In genomic region chr2:152007783-152008182, GRCm38 (mm10) we compare ENCODE assay signal across 9 mouse cellular contexts. TPM values are rescaled to one million over a fixed set of nuclear protein-coding genes. Genes with fewer than 3 reads are reported as not detected.
A peak's percentile ranks its signal among the peaks of the same experiment; 100 is the strongest.
DNase-seq lines count a peak whose midpoint lies in the region.
"Had no signal": no experiment of that assay in that cellular context is flagged by ENCODE, and none has a peak within 500 bp of the region (broad histone marks: within the 10 kb centered on the region; RNA-seq: fewer than 3 reads in every experiment).

No protein-coding gene starts in this region.

- H3K36me3 ChIP-seq in embryonic facial prominence, embryonic 10.5 days (replicated peaks) = no peaks in the 10 kb centered on the region

- peaks cover 10% of the 10 kb centered on the region for H3K4me1 ChIP-seq in embryonic facial prominence, embryonic 10.5 days

- DNase-seq in adrenal gland, adult (ENCODE audit: inconsistent age in 2 of 2, low spot score in 1 of 2) = peak; percentile 15 to 74
- no peak for DNase-seq in adrenal gland, postnatal 4 days (ENCODE audit: low spot score in 2 of 2)
- peak; percentile 41 for DNase-seq in layer of hippocampus, adult 11-12 months (ENCODE audit: low spot score)
- no peak for DNase-seq in layer of hippocampus, adult 9-11 months
- peak; percentile 34 for DNase-seq in 3T3-L1 (ENCODE audit: low read depth, low spot score)
- DNase-seq in layer of hippocampus, postnatal 10 days (ENCODE audit: low spot score in 2 of 2) = peak; percentile 58 to 59
- DNase-seq in Muller cell, postnatal 12 days (ENCODE audit: inconsistent ontology term) = no peak
- no peak for DNase-seq in embryonic facial prominence, embryonic 10.5 days (ENCODE audit: low spot score)

- H3K27ac ChIP-seq in embryonic facial prominence, embryonic 10.5 days (replicated peaks) = no peak overlapping the region

- no peak overlapping the region for H3K4me3 ChIP-seq in embryonic facial prominence, embryonic 10.5 days

- H3K27me3 ChIP-seq in embryonic facial prominence, embryonic 10.5 days (replicated peaks; ENCODE audit: low read depth, poor library complexity, severe bottlenecking) = peaks cover 7% of the 10 kb centered on the region; the same call in 1 of the 2 replicates

- no peaks in the 10 kb centered on the region for H3K9me3 ChIP-seq in embryonic facial prominence, embryonic 10.5 days

- 61% methylated on average over 10 of the region's 10 CpGs for WGBS in embryonic facial prominence, embryonic 10.5 days

RNA-seq across cellular contexts. Expression of gene Slc52a3, which starts 11.5 kb away (rescaled TPM):
- 1 to 10 TPM; 2.4 to 6.2 TPM for total RNA-seq in adrenal gland, postnatal 4 days (2021)
- total RNA-seq in layer of hippocampus, postnatal 10 days (2021) = 1 to 10 TPM; 3.1 TPM
- 0.63 and 0.80 TPM in 2 replicates for polyA plus RNA-seq in embryonic facial prominence, embryonic 10.5 days (2016; fragmentation: Nextera tagmentation; extraction: Ambion mirVana)
- total RNA-seq: granulocyte monocyte progenitor cell, adult 5-6 weeks had no signal

RNA-seq across cellular contexts. Expression of gene Fam110a, which starts 27.8 kb away (rescaled TPM):
- total RNA-seq in adrenal gland, postnatal 4 days (2021) = 10 to 100 TPM; 13.1 to 13.4 TPM
- total RNA-seq in layer of hippocampus, postnatal 10 days (2021) = 10 to 100 TPM in 1 of 2 experiments, 1 to 10 TPM in 1; 9.0 to 11.1 TPM
- 48.4 and 55.0 TPM in 2 replicates for polyA plus RNA-seq in embryonic facial prominence, embryonic 10.5 days (2016; fragmentation: Nextera tagmentation; extraction: Ambion mirVana)

Comparison
In these comparisons a context has a peak if more than half of its experiments do, and no peak if none do; other contexts are left out.
1. DNase-seq: peak in adrenal gland, adult (2 of 2), layer of hippocampus, adult 11-12 months (single experiment), 3T3-L1 (single experiment) and layer of hippocampus, postnatal 10 days (2 of 2); none in adrenal gland, postnatal 4 days (0 of 2), layer of hippocampus, adult 9-11 months (single experiment), Muller cell, postnatal 12 days (single experiment) and embryonic facial prominence, embryonic 10.5 days (single experiment).